Mouse (Mus musculus) megakaryocyte-erythroid progenitor cell, adult 5-6 weeks (primary cell): ENCODE data around the gene Tmem62. TPM values are rescaled to one million over a fixed set of nuclear protein-coding genes. Genes with fewer than 3 reads are reported as not detected.
"Not testable (repeated sequence)": the region's sequence is repeated elsewhere in the genome, so short reads cannot be mapped to it uniquely, and the experiment has no call there.

ENCODE experiments used
- ATAC-seq: replicated peaks from 2 replicates; pipeline ENCODE4 v1.8.0; 2016; ENCODE audit warnings: mild to moderate bottlenecking, inconsistent platforms; ENCODE audit not compliant: severe bottlenecking, poor library complexity, low FRiP score, low TSS enrichment
- total RNA-seq, 2 experiments: library from RNA; stranded (forward) in 1 of 2; stranded (reverse) in 1 of 2; fragments of 200-1000, 215-1000 nt in 1 of 2; fragments of >200 nt in 1 of 2; fragmentation: Nextera tagmentation in 1 of 2; gene quantifications; 2 replicates each; pipeline ENCODE4 v1.2.3; 2014 to 2017

Tmem62 gene
- total RNA-seq (2014; fragmentation: Nextera tagmentation): 4.4 and 5.8 TPM in 2 replicates
- 5.2 and 16.5 TPM in 2 replicates for total RNA-seq (2017)

DNA sequence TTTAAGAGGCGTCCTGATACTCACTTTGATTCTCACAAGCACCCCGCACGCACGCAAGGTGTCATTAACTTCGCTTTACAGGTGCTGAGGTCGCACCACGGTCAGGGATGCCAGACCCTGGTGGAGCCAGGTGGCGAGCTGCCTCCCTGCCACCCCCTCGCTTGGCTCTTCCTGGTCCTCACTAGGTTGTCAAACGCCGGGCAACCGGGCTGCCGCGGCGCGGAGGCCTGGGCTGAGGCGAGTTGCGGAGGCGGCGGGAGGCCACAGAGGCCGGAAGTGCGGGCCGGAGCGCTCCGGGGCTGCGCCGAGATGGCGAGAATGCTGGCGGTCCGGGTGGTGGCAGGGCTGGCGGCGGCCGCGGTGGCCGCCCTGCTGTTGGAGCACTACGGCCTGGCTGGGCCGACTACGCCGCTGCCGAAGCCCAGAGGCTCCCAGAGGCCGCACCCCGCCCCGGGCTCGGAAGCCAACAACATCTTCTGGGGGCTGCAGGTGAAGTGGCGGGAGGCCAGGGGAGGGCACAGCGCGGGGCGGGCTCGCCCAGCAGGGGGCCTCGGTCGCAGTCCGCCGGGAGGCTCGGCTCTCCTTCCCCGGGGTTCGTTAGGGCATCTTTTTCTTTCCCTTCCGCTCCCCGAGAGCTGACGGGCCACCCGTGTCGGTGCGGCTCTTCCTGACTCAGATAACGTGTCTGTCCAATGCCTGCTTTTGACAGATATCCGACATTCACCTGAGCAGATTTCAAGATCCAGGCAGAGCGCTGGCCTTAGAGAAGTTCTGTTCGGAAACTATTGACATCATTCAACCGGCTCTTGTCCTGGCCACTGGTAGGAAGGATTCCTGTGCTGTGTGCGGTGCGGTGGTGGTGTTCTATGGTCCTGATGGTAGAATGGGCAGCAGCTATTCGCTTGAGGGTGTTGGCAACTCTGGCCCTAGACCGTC is at the start of gene Tmem62:
Gene Tmem62, plus strand, starts transcription at position 28 of the 936 bp plus-strand sequence.
- ATAC-seq: peak; percentile 79

DNA sequence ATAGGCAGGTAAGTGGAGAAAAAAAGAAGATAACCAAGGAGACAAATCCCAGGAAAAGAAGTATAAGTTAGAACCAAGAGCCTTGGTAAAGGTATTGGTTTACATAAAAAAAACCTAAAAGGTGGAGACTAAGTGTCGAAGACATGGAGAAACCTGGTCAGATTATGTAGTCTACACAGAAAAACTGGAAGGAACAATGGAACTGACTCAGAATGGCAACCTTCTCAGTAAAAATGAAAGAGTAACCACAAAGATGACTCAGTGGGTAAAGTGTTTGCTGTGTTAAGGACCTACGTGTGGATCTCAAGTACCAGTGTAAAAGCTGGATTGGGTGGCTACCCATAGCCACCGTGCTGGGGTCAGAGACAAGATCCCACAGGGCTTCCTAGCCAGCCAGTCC is 43.8 kb upstream of the Tmem62 start:
- ATAC-seq: no peak

DNA sequence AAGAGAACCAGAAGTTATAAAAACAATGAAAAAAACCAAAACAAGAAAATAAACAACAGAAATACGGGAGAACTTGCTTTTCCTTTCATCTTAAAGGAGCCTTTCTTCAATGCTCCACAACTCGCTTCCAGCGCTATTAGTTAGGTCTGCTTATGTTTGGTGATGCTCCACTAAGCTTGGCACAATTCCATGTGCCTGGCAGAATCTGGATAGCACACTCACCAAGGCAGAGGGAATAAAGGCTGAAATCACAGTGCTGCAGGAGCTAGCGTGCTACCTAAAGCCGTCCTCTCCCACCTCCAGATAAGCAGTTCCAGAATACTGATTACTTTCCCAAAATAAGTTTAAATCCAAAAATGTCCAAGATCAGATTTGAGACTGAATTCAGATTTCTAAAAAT is 25.6 kb upstream of the Tmem62 start:
- no peak for ATAC-seq

DNA sequence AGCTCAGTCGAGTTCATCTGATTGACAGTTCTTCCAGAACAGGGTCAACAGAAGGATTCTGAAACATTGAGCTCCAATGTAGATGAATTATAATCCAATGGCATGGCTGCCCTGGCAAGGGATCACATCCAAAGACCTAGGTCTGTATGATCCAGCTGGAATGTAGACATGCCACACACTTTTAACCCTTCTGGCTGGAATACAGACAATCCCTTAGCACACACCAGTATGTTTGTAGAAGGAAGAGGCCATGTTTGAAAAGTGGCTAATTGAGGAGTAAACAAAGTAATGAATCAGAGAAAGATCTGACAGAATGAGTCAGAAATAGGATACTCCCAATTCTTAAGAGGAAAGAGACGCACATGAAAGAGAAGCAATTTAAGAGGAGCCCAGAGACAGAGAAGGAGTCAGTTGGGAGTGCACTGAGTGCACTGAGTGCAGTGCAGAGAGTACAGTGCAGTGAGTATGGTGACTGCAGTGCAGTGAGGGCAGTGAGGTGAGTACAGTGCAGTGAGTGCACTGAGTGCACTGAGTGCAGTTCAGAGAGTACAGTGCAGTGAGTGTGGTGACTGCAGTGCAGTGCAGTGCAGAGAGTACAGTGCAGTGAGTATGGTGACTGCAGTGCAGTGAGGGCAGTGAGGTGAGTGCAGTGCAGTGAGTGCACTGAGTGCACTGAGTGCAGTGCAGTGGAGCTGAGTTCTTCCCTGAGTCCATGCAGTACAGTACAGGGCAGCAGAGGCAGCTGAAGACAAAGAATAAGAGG is 24.5 kb upstream of the Tmem62 start:
- peak; percentile 67 for ATAC-seq

DNA sequence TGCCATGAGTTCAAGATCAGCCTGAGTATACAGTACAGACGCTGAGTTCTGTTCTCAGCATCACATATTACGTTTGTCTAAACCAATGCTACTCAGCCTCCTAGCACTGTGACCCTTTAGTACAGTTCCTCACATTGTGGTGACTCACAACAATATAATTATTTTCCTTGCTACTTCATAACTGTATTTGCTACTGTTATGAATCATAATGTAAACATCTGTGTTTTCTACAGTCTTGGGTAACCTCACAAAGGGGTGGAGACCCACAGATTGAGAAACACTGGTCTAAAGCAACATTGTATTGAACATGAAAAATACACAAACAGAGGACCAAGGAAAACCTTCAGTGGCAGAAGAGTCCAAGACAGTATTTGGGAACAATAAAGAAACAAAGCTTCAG is 17.5 kb upstream of the Tmem62 start:
- ATAC-seq: no peak

DNA sequence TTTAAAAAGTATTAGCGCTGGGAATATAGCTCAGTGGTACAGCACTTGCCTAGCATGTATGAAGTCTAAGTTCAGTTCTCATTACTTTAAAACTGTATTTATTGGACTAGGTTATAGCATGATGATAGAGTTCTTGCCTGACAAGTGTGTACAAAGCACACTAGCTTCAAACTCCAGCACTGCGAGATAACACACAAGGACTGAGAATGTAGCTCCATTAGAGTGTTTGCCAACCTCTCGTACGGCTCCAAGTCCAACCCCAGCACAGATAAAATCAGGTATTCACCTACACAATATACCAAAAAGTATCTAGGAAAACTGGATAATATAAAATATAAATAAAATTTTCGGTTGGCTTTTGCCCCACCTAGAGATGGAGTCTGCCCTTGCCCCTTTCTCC is 17.0 kb upstream of the Tmem62 start:
- no peak for ATAC-seq

DNA sequence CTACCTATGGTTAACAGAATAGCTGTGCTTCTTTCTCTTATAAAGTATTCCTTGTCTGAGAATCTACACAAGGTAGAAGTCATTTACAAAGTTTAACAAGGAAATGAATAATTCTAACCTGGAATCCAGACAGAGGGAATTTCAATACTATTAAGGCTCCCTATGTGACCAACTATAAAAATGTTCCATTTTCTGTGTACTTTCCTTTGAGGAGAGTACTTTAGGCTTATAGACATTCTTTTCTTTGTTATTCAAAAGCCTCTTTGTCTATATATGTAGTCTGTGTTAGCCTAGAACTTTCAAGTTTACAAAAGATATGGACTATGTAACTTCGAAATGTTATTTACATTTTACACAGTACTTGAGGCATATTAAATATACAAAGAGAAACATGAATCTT is 16.6 kb upstream of the Tmem62 start:
- ATAC-seq: no peak

DNA sequence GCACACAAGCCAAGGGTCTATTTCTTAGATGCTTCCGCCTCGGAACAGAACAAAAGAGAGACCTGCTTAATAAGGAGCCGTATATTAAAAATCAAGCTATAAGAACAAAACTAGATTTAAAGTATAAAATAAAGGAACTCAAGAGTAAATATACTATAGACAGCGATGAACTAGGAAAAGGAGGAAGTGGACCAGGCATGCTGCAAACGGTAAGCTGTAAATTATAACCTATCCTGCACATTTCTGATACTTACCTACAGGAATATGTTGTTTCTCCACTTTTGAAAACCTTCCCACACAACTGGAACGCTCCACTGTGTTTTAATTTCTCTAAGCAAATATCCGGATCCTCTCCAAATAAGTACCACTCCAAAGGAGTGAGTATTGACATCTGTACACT is 13.7 kb upstream of the Tmem62 start:
- no peak for ATAC-seq

DNA sequence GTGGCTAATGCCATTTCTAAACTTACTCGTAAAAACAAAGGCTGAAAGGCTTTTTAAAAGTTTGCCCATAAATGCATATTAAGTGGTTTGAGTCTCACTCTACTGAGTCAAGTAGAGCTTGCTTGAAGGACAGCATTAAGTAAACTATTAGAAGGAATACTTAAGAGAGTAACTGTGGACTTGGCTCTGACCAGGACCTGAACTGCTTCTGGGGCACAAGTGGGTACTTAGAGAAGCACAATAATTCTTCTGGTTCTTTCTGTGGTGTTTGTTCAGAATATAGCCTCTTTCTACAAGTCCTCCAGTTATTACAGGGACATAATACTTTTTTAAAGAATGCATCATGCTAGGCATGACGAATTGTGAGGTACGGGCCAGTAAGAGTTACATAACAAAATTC is 11.3 kb upstream of the Tmem62 start:
- no peak for ATAC-seq

DNA sequence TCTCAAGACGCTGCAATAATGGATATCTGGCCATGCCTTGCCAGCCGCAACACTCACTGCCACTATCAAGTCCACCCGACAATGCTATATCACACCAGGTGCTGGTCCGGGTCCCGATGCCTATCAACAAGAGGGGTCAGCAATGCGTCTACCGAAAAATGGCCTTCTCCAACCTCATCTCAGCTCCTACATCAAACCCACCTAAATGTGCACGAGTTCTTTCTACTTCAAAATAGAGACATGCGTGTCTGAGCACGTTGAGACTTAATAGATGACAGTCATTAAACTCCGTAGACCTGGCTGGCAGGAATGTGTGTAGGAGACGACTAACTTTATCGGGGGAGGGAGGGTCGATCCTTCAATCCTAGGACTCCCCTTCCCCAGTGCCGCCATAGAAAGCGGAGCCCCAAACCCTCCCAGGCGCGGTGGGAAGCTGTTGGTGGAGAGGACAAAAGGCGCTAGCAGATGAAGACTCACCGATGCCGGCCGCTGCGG is 6.7 kb upstream of the Tmem62 start:
- ATAC-seq: peak; percentile 43

DNA sequence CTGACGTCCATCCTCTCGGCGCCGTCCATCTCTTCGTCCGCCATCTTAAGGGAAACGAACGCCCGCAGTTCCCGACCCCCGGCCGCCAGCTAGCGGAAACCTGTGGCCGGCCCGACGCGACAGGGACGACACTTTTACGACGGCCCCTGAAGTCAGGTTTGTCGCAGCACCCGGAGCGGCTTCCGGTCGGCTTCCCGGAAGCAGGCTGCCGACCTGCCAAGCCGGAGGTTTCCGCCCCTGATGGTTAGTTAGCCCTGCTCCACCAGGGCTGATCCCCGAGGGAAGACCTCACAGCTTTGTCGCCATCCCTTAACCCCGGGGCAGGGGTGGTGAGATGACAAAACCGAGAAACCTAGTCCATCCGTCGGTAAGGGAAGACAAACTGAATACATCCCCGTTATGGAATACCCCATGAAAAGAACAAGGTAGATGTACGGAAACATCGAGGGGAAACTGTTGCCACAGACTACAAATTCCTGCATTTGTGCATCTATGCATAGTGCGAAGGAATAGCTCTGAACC is 6.2 kb upstream of the Tmem62 start, which contains the start of gene Ubr1:
Gene Ubr1, minus strand, starts transcription at position 157 of the 522 bp plus-strand sequence.
- peak; percentile 92 for ATAC-seq

DNA sequence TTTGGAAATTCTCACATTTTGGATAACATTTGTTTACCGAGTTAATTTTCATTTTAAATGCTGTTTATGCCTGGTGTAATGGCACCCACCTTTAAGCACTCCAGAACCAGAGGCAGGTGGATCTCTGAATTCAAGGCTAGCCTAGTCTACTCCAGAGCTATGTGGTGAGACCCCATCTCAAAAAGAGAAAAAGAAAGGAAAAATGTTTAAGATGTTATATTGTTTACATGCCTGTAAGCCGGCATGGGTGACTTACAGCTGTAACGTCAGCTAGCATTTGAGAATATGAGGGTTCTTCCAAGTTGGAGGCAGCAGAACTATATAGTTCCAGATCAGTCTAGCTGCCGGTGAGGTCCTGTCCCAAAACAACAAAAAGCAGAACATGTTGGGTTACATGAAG is 5.1 kb upstream of the Tmem62 start:
- ATAC-seq: no peak

DNA sequence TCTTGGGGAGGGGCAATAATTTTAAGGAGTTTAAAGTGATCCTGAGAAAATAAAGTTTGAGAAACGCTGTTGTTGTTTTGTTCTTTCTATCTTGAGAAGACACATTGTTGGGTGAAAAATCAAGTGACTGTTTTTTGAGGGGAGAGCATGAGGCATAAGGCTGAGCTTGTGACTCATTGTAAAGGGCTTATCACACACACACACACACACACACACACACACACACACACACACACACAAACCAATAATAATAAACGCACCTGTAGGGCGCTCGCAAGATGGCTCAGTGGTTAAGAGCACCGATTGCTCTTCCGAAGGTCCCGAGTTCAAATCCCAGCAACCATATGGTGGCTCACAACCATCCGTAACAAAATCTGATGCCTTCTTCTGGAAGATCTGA is 4.6 kb upstream of the Tmem62 start:
- not testable (repeated sequence) for ATAC-seq

DNA sequence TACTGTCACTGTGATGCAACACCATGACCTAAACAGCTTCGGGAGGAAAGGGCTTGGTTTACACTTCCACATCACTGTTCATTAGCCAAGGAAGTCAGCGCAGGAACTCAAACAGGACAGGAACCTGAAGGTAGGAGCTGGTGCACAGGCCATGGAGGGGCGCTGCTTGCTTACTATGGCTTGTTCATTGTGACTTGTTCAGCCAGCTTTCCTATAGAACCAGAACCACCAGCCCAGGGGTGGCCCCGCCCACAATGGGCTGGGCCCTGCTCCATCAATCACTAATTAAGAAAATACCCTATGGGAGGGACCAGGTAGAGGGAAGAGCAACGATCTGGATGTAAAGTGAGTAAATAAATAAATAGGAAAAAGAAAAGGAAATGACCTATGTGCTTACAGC is 3.9 kb upstream of the Tmem62 start:
- no peak for ATAC-seq

DNA sequence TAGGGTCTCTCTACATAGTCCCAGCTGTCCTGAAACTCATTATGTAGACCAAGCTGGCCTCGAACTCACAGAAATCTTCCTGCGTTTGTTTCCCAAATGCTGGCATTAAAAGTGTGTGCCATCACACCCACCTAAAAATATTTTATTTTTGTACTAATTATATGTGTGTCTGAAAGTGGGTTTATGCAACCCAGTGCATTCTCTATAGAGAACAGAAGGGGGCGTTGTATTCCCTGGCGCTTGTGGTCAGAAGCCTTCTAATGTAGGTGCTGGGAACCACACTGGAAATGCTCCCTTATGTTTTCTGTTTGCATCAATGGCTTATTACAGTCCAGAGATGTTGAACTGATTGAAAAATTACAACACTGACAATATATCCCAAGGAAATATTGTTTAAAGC is 509 bp upstream of the Tmem62 start:
- ATAC-seq: 0 out of 2 replicates have a peak, but pooled peaks have one; percentile 37

DNA sequence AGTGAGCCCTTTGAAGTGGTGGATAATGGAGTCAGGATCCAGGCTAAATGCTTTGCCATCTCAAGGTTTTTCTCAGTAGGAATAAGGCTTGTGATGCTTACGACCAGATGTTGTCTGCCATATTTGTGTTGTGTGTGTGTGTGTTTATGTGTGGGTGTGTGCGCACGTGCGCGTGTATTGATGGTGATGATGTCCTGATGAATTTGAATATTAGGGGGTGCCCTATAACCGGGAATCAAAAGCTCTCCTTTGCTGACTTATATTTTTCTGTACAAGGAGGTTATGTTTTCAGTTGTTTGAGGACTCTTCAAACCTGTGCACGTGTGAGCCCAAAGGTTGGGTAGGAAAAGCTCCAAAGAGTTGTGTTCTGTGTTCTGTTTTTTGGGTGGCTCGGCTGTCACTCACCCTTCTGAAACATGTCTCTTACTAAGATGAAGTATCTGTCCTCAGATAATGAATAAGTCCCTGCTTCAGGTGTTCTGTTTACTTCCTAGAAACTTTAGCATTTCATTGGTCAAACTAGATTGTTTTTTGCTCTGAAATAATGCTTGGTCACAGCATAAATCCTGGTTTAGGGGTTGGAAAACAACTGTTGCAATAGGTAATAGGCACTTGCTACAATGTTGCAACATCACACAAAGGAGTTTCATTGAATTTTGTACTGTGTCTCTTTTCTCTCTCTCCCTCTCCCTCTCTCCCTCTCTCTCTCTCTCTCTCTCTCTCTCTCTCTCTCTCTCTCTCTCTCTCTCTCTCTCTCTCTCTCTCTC is 1.3 kb downstream of the Tmem62 start:
- ATAC-seq: no peak

DNA sequence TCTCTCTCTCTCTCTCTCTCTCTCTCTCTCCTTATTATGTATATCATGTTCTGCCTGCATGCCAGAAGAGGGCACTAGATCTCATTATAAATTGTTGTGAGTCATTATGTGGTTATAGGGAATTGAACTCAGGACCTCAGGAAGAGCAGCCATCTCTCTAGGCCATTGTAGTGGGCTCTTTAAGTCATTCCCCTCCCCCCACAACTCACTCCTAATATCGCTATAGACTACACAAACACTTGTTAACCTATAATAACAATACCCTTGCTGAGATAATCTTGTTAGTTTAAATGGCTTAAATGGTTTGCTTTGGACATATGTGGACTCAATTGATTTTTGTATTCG is 1.8 kb downstream of the Tmem62 start:
- ATAC-seq: no peak

DNA sequence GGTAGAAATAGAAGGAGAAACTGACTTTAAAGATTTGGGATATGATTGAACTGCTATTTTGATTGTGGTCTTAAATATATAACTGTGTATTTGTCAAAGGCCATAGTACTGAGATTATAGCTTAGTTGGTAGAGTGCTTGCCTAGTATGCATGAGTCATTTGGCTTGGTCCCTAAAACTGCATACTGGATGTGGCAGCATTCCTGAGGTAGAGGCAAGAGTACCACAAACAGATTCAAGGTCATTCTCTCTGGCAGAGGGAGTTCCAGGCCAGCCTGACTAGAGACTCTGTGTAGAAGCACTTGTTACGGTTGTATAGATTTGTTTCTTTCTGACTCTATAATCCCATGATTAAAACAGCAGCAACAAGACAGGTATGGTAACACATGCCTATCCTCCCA is 3.0 kb downstream of the Tmem62 start:
- ATAC-seq: no peak

DNA sequence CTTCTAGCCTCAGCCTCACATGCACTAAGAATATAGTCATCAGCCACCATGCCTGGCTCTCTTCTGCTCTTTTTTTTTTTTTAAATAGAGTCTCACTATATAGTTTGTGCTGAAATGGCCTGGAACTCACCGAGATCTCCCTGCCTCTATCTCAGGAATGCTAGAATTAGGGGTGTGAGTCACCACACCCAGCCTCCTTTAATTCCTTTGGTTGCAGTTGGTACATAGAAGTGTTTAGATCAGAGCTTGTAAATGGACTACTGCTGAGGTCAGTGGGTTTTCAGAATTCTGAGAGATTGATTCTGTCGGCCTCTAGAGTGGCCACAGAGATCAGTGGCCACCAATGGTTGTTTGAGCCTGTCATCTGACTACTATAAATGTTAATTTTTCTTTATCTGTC is 4.0 kb downstream of the Tmem62 start:
- ATAC-seq: no peak
